Mouse (Mus musculus): ENCODE data around the gene Mrgpra2a. TPM values are rescaled to one million over a fixed set of nuclear protein-coding genes. Genes with fewer than 3 reads are reported as not detected.
"Not testable (repeated sequence)": the region's sequence is repeated elsewhere in the genome, so short reads cannot be mapped to it uniquely, and the experiment has no call there.

Gene Mrgpra2a
- not detected in 2 replicates for polyA plus RNA-seq (2012; rRNA removed)

DNA sequence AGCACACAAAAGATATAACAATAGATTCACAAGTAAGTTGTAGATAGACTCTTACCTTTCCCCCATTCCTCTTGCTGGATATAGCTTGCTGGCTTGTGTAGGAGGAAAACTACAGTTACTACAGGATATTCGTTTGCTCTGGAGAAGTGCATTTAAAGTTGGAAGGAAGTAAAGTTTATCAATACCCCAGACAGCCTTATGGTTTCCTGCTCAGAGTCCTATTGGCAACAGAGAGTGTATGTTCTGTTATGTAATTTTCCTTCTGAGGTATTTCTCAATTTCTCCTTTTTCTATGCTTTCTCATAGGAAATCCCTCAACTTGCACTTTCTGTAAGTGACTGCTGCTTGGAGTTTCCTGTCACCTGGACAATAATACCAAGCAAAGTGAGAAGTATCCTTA, at the start of gene Mrgpra2a:
Gene Mrgpra2a, minus strand, starts transcription at position 125 of the 400 bp plus-strand sequence.
- not testable (repeated sequence) for H3K4me1 ChIP-seq (ENCODE audit: control insufficient read depth, insufficient read depth, low read length); H3K27ac ChIP-seq (ENCODE audit: insufficient read depth, low read length); H3K4me3 ChIP-seq (ENCODE audit: insufficient read depth, low read length)

GRCm38 (mm10) chr7:47491266-47491665, 39.3 kb upstream of the Mrgpra2a start:
- not testable (repeated sequence) for H3K4me3 ChIP-seq (ENCODE audit: insufficient read depth, low read length); H3K4me1 ChIP-seq (ENCODE audit: control insufficient read depth, insufficient read depth, low read length); H3K27ac ChIP-seq (ENCODE audit: insufficient read depth, low read length)

- H3K27ac ChIP-seq (ENCODE audit: insufficient read depth, low read length); H3K4me1 ChIP-seq (ENCODE audit: control insufficient read depth, insufficient read depth, low read length); H3K4me3 ChIP-seq (ENCODE audit: insufficient read depth, low read length): not testable (repeated sequence)
These were observed 37.5 kb upstream of the Mrgpra2a start for GRCm38 (mm10) chr7:47489438-47489837.

GRCm38 (mm10) chr7:47483181-47483580, 31.2 kb upstream of the Mrgpra2a start:
- H3K27ac ChIP-seq (ENCODE audit: insufficient read depth, low read length); H3K4me1 ChIP-seq (ENCODE audit: control insufficient read depth, insufficient read depth, low read length): not testable (repeated sequence)

DNA sequence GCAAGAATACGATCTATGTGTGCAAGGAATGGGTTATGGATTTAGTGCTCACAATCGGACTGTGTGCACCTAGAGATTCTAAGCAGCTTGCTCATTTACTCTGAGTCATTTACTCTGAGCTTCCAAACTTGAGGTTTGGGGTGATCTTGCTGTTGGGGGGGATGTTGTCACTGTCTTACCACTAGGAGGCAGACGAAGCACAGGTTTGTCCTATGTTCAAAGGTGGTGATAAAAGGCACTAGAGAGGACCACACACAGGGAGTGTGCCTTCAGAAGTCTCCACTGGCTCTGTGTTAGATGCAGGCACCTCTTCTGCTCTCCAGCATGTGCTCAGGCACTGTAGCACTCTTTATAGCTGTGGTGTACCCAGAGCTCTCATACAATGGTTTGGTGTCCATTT, 22.0 kb upstream of the Mrgpra2a start:
- not testable (repeated sequence) for H3K4me1 ChIP-seq (ENCODE audit: control insufficient read depth, insufficient read depth, low read length); H3K27ac ChIP-seq (ENCODE audit: insufficient read depth, low read length); H3K4me3 ChIP-seq (ENCODE audit: insufficient read depth, low read length)

More at GRCm38 (mm10) chr7:47483181-47483580, 31.2 kb upstream of the Mrgpra2a start:
- not testable (repeated sequence) for H3K4me3 ChIP-seq (ENCODE audit: insufficient read depth, low read length)

GRCm38 (mm10) chr7:47465278-47465981, 13.5 kb upstream of the Mrgpra2a start:
- not testable (repeated sequence) for H3K4me3 ChIP-seq (ENCODE audit: insufficient read depth, low read length); H3K27ac ChIP-seq (ENCODE audit: insufficient read depth, low read length); H3K4me1 ChIP-seq (ENCODE audit: control insufficient read depth, insufficient read depth, low read length)

GRCm38 (mm10) chr7:47445729-47446128, 6.2 kb downstream of the Mrgpra2a start:
- H3K4me3 ChIP-seq (ENCODE audit: insufficient read depth, low read length); H3K27ac ChIP-seq (ENCODE audit: insufficient read depth, low read length); H3K4me1 ChIP-seq (ENCODE audit: control insufficient read depth, insufficient read depth, low read length): not testable (repeated sequence)

DNA sequence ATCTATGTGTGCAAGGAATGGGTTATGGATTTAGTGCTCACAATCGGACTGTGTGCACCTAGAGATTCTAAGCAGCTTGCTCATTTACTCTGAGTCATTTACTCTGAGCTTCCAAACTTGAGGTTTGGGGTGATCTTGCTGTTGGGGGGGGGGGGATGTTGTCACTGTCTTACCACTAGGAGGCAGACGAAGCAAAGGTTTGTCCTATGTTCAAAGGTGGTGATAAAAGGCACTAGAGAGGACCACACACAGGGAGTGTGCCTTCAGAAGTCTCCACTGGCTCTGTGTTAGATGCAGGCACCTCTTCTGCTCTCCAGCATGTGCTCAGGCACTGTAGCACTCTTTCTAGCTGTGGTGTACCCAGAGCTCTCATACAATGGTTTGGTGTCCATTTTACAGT, 15.5 kb downstream of the Mrgpra2a start:
- H3K27ac ChIP-seq (ENCODE audit: insufficient read depth, low read length); H3K4me1 ChIP-seq (ENCODE audit: control insufficient read depth, insufficient read depth, low read length); H3K4me3 ChIP-seq (ENCODE audit: insufficient read depth, low read length): not testable (repeated sequence)

- not testable (repeated sequence) for H3K27ac ChIP-seq (ENCODE audit: insufficient read depth, low read length); H3K4me3 ChIP-seq (ENCODE audit: insufficient read depth, low read length); H3K4me1 ChIP-seq (ENCODE audit: control insufficient read depth, insufficient read depth, low read length)
These were observed 24.0 kb downstream of the Mrgpra2a start for GRCm38 (mm10) chr7:47427815-47428508.

- TF ChIP-seq CTCF (IDR thresholded peaks at IDR 0.05; ENCODE audit: extremely low read depth, insufficient read depth, low read length) (no peak), POLR2A (IDR thresholded peaks at IDR 0.05; ENCODE audit: extremely low read depth, insufficient read depth, low read length) (no peak)
- no peak overlapping the region for H3K27ac ChIP-seq (ENCODE audit: insufficient read depth, low read length)
- H3K4me1 ChIP-seq (ENCODE audit: control insufficient read depth, insufficient read depth, low read length): no peaks in the 10 kb centered on the region
- no peak overlapping the region for H3K4me3 ChIP-seq (ENCODE audit: insufficient read depth, low read length)
These were observed 41.3 kb downstream of the Mrgpra2a start for GRCm38 (mm10) chr7:47410602-47411001.

DNA sequence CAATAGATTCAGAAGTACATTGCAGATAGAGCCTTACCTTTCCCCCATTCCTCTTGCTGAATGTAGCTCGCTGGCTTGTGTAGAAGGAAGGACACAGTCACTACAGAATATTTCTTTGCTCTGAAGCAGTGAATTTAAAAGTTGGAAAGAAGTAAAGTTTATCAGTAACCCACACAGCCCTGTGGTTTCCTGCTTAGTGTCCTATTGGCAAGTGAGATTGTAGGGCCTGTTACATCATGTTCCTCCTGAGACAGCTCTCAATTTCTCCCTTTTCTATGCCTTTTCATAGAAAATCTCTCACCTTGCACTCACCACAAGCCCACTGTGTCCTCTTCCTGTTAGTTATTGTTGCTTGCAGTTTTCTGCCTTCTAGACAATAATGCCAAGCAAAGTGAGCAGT, 42.4 kb downstream of the Mrgpra2a start:
- H3K27ac ChIP-seq (ENCODE audit: insufficient read depth, low read length): no peak overlapping the region
- H3K4me1 ChIP-seq (ENCODE audit: control insufficient read depth, insufficient read depth, low read length): no peaks in the 10 kb centered on the region
- TF ChIP-seq CTCF (IDR thresholded peaks at IDR 0.05; ENCODE audit: extremely low read depth, insufficient read depth, low read length) (no peak), POLR2A (IDR thresholded peaks at IDR 0.05; ENCODE audit: extremely low read depth, insufficient read depth, low read length) (no peak)
- no peak overlapping the region for H3K4me3 ChIP-seq (ENCODE audit: insufficient read depth, low read length)
